Mouse (Mus musculus) lung, adult 2 months (tissue): Measurements from ENCODE around the gene Qsox1. TPM values are rescaled to one million over a fixed set of nuclear protein-coding genes. Genes with fewer than 3 reads are reported as not detected.

Experiments used
- DNase-seq: peaks from one replicate; pipeline ENCODE4 v3.0.0; 2022
- H3K4me1 ChIP-seq: fragments of 200-500 bp; 2 replicates; pipeline ENCODE4 v1.6.1; 2011; ENCODE audit warnings: low read length; ENCODE audit not compliant: control insufficient read depth, insufficient read depth
- H3K4me3 ChIP-seq: fragments of 200-500 bp; replicated peaks from 2 replicates; pipeline ENCODE3; 2011; ENCODE audit warnings: low read depth, mild to moderate bottlenecking, control low read depth, low read length; ENCODE audit errors: extremely low read depth
- CTCF ChIP-seq: fragments of 200-500 bp; IDR thresholded peaks from 2 replicates; pipeline ENCODE4 v1.5.1; 2011; ENCODE audit warnings: mild to moderate bottlenecking, low read length, control low read depth; ENCODE audit not compliant: insufficient read depth
- POLR2A ChIP-seq: fragments of 200-500 bp; IDR thresholded peaks from 2 replicates; pipeline ENCODE4 v1.6.1; 2011; ENCODE audit warnings: low read depth, mild to moderate bottlenecking, control low read depth, low read length, borderline replicate concordance; ENCODE audit errors: extremely low read depth
- WGBS: fragments of 180-500 bp; shearing (Covaris S2); methylation state at CpG from one replicate; pipeline ENCODE4 v1.1.7; 2018; 5-methylcytosine and 5-hydroxymethylcytosine counted together
- polyA plus RNA-seq: library from polyadenylated mRNA; depleted of rRNA; stranded (reverse); fragments of >200 nt; gene quantifications from 2 replicates; pipeline ENCODE4 v1.2.3, GENCODE M21; 2012; rRNA removed

Qsox1 gene
- polyA plus RNA-seq, 1 experiment: 170 TPM

DNA sequence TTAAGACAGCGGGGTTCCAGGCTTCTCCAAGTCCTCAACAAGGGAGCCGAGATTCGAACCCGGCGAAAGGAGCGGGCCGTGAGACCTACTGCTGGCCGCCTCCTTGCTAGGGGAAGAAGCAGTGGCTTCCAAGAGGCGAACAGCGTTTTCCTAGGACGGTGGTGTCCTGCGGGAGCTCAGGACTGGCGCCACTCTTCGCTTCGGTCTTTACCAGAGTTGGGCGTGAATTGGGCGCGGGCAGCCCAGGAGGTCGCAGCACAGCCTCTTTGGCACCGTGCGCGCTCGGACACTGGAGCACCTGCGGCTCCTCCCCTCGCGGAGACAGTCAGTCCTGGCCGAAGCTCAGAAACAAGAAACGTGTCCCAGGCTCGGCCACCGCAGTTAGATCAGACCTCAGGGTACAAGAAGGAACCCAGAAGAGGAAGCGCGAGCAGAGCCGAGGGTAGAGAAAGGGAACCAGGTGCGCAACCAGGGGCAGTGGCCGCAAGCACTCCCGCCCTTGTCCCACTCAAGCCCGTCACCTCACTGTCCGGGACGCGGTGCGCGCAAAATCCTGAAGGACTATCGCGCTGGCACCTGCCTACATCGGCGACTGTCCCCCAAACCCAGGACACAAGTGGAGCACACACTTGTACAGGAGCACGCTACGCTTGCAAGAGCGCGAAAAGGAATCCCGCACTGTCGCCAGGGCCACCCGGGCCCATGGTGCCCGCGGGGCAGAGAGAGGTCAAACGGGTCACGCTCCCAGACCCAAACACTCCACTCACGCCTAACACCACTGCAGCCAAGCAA is 75.5 kb downstream of the Qsox1 start:
- no peak for TF ChIP-seq CTCF
- no peak for TF ChIP-seq POLR2A
- no peak overlapping the region for H3K4me3 ChIP-seq
- 1% methylated on average over 58 of the region's 58 CpGs for WGBS
- DNase-seq: peak; percentile 12
- peaks cover 7% of the 10 kb centered on the region; the same call in 1 of the 2 replicates for H3K4me1 ChIP-seq

DNA sequence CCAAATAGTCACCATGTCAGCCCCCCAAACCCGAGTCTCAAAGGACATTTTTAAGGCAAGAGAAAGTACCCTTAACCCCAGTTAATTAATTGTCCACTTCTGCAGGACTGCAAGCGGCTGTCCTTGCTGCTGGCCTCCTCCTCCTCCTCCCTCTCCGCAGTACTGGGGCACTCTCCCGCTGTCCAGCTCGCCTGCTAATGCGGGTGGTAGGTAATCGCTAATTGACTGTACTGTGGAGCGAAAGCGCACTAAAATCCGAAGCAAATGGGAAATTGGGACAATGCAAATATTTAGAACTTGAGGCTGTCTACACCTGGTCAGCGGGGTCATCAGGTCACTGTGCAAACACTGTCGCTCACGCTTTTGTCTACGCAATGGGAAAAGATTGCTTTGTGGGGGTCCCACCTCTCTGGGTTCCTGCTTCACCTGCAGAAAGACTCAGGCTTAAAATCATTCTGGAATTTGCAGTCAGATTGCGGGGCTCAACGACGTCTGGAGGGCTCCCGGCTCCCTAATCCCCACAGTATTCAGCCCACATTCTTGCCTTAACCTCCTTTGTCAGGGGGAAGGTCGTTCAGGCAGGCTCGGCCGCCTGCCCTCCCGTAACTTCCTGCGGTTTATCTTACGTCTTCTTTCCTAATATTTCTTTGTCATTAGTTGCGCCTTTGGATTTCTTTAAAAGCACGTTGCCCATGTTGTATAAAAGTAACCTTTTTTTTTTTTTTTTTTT is 76.4 kb downstream of the Qsox1 start:
- WGBS: 4% methylated on average over 26 of the region's 26 CpGs
- peaks cover 2% of the 10 kb centered on the region; the same call in 1 of the 2 replicates for H3K4me1 ChIP-seq
- TF ChIP-seq CTCF (no peak), POLR2A (no peak)
- no peak for DNase-seq
- no peak overlapping the region for H3K4me3 ChIP-seq

- 0% methylated on average over 2 of the region's 2 CpGs for WGBS
- no peak for TF ChIP-seq CTCF
- no peak for TF ChIP-seq POLR2A
- Histone ChIP-seq H3K4me3 (no peak overlapping the region), H3K4me1 (no peaks in the 10 kb centered on the region)
- DNase-seq: no peak
Measured at GRCm38 (mm10) chr1:155731156-155731555, 81.5 kb downstream of the Qsox1 start.

DNA sequence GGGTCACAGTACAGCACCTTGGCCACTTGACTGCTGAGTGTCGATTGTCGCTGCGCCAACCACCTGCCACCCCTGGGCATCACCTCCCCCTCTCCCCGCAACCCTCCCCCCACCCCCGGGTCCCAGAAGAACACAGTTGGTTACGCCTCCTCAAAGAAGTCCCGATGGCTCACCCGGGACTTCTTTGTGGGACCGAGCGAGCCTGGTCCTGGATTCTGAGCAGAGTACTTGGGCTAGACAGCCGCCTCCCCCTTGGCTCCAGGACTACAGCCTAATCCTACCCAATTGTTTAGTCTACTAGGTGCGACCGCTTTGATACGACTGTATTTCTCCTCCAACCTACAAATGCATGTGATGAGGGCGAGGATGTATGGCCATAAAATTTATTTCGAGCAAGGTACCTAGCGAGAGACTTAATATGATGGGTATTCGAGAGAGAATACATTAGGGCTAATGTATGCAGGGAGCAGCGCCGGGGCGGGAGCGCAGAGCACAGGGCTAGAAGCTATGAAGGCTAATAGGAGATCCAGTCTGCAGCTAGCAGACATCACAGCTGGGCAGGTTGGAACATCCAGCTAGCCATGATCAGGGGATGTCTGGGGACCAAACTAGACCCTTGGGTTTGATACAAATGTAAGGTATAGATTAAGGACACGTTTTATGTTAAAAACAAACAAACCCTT is 83.4 kb downstream of the Qsox1 start:
- Histone ChIP-seq H3K4me3 (no peak overlapping the region), H3K4me1 (no peaks in the 10 kb centered on the region)
- 5% methylated on average over 23 of the region's 23 CpGs for WGBS
- TF ChIP-seq POLR2A: no peak
- no peak for TF ChIP-seq CTCF
- DNase-seq: no peak

DNA sequence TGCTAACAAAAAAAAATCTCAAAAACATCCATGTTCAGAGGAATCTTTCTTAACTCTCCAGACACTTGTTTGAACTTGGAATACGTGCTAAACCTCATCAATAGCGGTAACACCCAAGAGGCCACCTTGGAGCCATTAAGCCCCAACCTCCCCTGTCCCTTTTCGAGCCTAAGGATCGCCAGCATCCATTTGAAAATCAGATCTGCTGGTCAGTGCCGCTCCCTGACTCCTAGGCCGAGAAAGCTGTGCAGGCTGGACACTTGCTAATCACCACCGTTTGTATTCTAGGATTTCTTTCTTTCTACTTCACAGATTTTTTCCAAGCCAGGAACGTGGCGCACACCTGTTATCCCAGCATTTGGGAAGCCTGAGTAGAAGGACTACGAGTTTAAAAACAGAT is 84.9 kb downstream of the Qsox1 start:
- no peaks in the 10 kb centered on the region for H3K4me1 ChIP-seq
- H3K4me3 ChIP-seq: no peak overlapping the region
- no peak for DNase-seq
- TF ChIP-seq CTCF (no peak), POLR2A (no peak)
- WGBS: 34% methylated on average over 10 of the region's 10 CpGs

Other genes with a start within 250 kb of the Qsox1 start
- gene Lhx4, start 61.2 kb downstream of the Qsox1 start, polyA plus RNA-seq: not detected in 2 replicates
- gene Cep350, start 160.4 kb upstream of the Qsox1 start, polyA plus RNA-seq: 4.3 and 6.2 TPM in 2 replicates
- gene Tor1aip2, start 222.5 kb upstream of the Qsox1 start, polyA plus RNA-seq: 52.0 and 62.4 TPM in 2 replicates
- gene Tor1aip1, start 223.6 kb upstream of the Qsox1 start, polyA plus RNA-seq: 35.5 and 36.6 TPM in 2 replicates